Mouse (Mus musculus) liver, postnatal 0 days (tissue): ENCODE data around the gene Macrod1. TPM values are rescaled to one million over a fixed set of nuclear protein-coding genes. Genes with fewer than 3 reads are reported as not detected.
"Not testable (repeated sequence)": the region's sequence is repeated elsewhere in the genome, so short reads cannot be mapped to it uniquely, and the experiment has no call there.

Source experiments
- ATAC-seq: fragments of 200-750 bp; cut with Nextera tagmentation; 2 replicates; pipeline ENCODE4 v1.8.0; 2017; ENCODE audit warnings: mild to moderate bottlenecking, moderate library complexity
- DNase-seq: peaks from one replicate; pipeline ENCODE4 v3.0.0-alpha.2; 2016
- H3K27ac ChIP-seq: fragments of 300-500 bp; sonication (generic); 2 replicates; pipeline ENCODE4 v1.5.1; 2014; ENCODE audit warnings: antibody characterized with exemption, moderate library complexity, mild to moderate bottlenecking, low read depth
- H3K27me3 ChIP-seq: fragments of 300-500 bp; sonication (generic); 2 replicates; pipeline ENCODE4 v1.6.1; 2014; ENCODE audit warnings: low read length, control low read depth, mixed read lengths; ENCODE audit not compliant: insufficient read depth
- H3K36me3 ChIP-seq: fragments of 300-500 bp; sonication (generic); replicated peaks from 2 replicates; pipeline ENCODE4 v1.6.1; 2014; ENCODE audit warnings: mild to moderate bottlenecking, control low read depth, low read length, moderate library complexity, mixed read lengths; ENCODE audit not compliant: insufficient read depth
- H3K4me1 ChIP-seq: fragments of 300-500 bp; sonication (generic); 2 replicates; pipeline ENCODE4 v1.6.1; 2014; ENCODE audit warnings: antibody characterized with exemption, mild to moderate bottlenecking, control low read depth; ENCODE audit not compliant: insufficient read depth
- H3K4me2 ChIP-seq: fragments of 300-500 bp; sonication (generic); 2 replicates; pipeline ENCODE4 v1.6.1; 2014; ENCODE audit warnings: low read depth, mild to moderate bottlenecking, low read length, moderate library complexity, mixed read lengths
- H3K4me3 ChIP-seq: fragments of 300-500 bp; sonication (generic); 2 replicates; pipeline ENCODE4 v1.5.1; 2014; ENCODE audit warnings: low read depth, low read length
- H3K9ac ChIP-seq: fragments of 300-500 bp; sonication (generic); replicated peaks from 2 replicates; pipeline ENCODE4 v1.6.1; 2014; ENCODE audit warnings: mild to moderate bottlenecking, moderate library complexity
- H3K9me3 ChIP-seq: fragments of 300-500 bp; sonication (generic); 2 replicates; pipeline ENCODE4 v1.6.1; 2016; ENCODE audit warnings: mild to moderate bottlenecking, control low read depth, low read length, mixed read lengths
- CTCF ChIP-seq: sonication (generic); IDR thresholded peaks from 2 replicates; pipeline ENCODE4 v1.5.1; 2016; ENCODE audit warnings: antibody characterized with exemption, low read depth
- EP300 ChIP-seq: IDR thresholded peaks from 2 replicates; pipeline ENCODE4 v1.6.1; 2016; ENCODE audit warnings: antibody characterized with exemption, low read depth, mild to moderate bottlenecking
- WGBS: fragments of 180-500 bp; shearing (Covaris S2); extraction: QIAGEN DNeasy Blood & Tissue Kit; methylation state at CpG from one replicate; pipeline ENCODE4 v1.1.7; 2014; ENCODE audit not compliant: insufficient replicate concordance; 5-methylcytosine and 5-hydroxymethylcytosine counted together
- polyA plus RNA-seq: library from polyadenylated mRNA; unstranded; fragments of >200 nt; fragmentation: Nextera tagmentation; extraction: Ambion mirVana; gene quantifications from 2 replicates; pipeline ENCODE4 v1.2.1, GENCODE M21; 2015

Macrod1 gene
- polyA plus RNA-seq, 1 experiment from 2014 or later = 11.7 TPM

DNA sequence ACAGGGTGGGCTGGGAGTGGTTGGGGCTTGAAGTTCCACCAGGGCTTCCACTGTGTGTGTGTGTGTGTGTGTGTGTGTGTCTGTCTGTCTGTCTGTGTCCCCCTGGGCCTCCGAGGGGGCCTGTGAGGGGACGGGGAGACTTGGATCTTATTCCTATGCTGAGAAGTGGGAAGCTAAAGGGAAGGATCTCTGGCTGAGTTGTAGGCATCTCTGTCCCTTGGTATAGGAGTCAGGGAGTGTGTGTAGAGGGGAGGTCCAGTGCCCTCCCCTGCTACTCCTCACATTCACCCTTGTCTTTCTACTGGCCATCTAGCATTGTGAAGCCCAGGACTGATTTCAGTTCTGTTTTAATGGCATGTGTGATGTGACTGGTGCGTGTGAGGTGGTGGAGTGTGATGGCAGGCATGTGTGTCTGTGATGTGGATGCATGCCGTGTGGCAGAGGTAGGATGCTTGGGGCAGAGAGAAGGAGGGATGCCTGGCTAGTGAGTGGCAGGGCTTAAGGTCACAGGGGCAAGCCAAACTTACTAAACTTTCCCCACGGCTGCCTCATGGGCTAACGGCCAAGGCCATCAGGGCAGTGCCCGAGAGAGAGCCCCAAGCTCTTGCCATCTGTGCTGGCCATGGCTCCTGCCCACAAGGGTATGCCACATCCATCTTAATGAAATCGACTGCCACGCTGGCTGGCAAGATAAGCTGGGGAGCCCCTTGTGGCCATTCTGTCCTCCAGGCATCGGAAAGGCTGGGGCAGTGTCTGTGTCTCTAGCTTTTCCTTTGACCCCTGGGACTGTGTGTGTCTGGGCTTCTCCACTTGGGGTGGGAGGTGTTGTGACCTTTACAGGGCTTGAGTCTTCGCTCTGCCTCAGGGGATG is 12.3 kb downstream of the Macrod1 start:
- Histone ChIP-seq H3K36me3 (no peaks in the 10 kb centered on the region), H3K9me3 (no peaks in the 10 kb centered on the region), H3K4me3 (no peak overlapping the region), H3K4me2 (no peak overlapping the region), H3K4me1 (peaks cover 20% of the 10 kb centered on the region), H3K9ac (no peak overlapping the region), H3K27me3 (peaks cover 21% of the 10 kb centered on the region), H3K27ac (no peak overlapping the region)
- DNase-seq (no peak), ATAC-seq (no peak)
- 66% methylated on average over 11 of the region's 11 CpGs for WGBS
- TF ChIP-seq EP300 (no peak), CTCF (0 out of 2 replicates have a peak, but pooled peaks have one; percentile 19)

DNA sequence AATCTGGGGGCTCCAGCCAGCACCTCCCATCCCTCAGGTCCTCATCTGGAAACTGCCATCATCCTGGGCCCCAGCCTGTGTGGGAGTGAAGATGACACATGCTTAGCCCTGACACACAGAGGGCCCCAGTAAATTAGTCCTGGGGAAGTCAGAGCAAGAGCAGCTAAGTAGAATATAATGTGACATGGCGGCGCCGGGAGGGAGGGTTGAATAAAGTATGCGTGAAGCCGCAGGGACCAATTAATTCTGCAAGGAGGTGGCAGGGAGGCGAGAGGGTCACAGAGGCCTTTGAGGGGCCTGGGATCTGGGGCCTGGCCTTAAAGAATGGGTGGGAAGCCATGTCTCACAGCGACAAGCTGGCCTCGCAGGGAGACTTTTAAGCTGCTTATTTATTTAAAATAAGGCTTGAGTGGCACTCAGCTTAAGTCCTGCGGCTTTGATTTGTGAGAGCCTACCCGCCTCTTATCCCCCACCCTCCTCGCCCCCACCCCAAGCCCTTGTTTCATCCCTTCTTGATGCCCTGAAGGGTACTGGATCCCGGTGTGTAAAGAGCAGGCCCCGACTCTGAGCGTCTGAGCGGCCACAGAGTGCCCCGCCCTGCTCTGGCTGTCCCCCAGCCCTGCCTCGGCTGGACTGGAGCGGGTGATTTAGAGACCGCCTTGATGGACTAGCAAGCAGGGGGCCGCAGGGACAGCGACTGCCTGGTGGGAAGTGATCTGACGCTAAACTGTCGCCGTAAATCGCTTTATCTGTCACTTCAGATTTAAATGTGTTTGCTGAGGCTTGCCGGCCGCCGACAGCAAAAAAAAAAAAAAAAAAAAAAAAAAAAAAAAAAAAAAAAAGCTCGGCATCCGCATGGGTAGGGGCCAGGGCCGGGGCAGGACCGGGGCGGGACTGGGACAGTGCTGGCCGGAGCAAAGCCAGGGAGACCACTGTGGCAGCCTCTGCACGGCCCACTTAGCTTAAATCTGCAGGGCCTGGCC is 13.5 kb downstream of the Macrod1 start:
- WGBS = 27% methylated on average over 35 of the region's 35 CpGs

DNA sequence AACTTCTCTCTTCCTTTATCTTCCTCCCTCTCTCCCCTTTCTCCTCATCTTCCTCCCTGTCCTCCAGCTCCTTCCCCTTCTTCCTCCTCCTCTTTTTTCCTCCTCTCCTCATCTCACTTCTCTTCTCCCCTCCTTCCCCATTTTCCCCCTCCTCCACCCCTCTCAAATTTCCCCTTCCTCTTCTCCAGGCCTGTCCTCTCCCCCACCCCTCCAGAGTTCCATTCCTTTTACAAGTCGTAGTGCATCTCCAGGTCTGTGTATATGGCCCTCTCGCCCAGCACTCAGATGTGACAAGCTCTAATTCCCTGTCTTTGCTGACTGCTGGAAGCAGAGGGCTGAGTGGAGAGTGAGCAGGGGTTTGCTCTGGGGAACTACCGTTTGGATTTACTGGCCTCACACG is 14.2 kb downstream of the Macrod1 start:
- ATAC-seq = no peak

More for the DNA sequence above, 13.5 kb downstream of the Macrod1 start:
- DNase-seq = no peak
- no peak for ATAC-seq
- TF ChIP-seq EP300 (no peak), CTCF (no peak)
- Histone ChIP-seq H3K27me3 (peaks cover 21% of the 10 kb centered on the region), H3K4me1 (peaks cover 20% of the 10 kb centered on the region), H3K9me3 (no peaks in the 10 kb centered on the region), H3K9ac (no peak overlapping the region), H3K4me3 (no peak overlapping the region), H3K36me3 (no peaks in the 10 kb centered on the region), H3K4me2 (no peak overlapping the region), H3K27ac (no peak overlapping the region; the same call in 1 of the 2 replicates)

DNA sequence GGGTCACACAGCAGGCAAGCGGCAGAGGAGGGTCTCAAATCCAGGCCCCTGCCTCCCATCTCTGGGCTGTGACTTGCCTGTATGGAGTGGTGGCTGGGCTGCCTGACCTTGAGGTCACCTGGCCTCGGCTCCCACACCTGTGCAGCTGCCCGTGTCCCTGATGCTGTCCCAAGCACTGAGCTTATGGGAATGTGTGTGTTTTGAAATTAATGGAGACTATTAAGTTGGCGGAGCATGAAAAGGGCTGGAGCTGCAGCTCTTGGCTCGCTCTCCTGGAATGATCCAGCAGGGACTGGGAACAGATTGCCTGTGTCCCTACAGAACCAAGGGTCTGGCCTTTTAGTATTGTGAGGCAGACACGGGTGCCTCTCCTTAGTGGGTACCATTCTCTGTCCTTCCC is 15.6 kb downstream of the Macrod1 start:
- TF ChIP-seq CTCF = no peak
- WGBS = 71% methylated on average over 6 of the region's 6 CpGs
- no peak for ATAC-seq

More for the DNA sequence above, 14.2 kb downstream of the Macrod1 start:
- Histone ChIP-seq H3K27ac (no peak overlapping the region), H3K9ac (no peak overlapping the region), H3K4me2 (no peak overlapping the region), H3K9me3 (no peaks in the 10 kb centered on the region), H3K4me3 (no peak overlapping the region), H3K27me3 (peaks cover 21% of the 10 kb centered on the region), H3K4me1 (peaks cover 24% of the 10 kb centered on the region), H3K36me3 (no peaks in the 10 kb centered on the region)
- 29% methylated on average over 4 of the region's 4 CpGs for WGBS
- TF ChIP-seq CTCF = no peak
- DNase-seq = no peak

DNA sequence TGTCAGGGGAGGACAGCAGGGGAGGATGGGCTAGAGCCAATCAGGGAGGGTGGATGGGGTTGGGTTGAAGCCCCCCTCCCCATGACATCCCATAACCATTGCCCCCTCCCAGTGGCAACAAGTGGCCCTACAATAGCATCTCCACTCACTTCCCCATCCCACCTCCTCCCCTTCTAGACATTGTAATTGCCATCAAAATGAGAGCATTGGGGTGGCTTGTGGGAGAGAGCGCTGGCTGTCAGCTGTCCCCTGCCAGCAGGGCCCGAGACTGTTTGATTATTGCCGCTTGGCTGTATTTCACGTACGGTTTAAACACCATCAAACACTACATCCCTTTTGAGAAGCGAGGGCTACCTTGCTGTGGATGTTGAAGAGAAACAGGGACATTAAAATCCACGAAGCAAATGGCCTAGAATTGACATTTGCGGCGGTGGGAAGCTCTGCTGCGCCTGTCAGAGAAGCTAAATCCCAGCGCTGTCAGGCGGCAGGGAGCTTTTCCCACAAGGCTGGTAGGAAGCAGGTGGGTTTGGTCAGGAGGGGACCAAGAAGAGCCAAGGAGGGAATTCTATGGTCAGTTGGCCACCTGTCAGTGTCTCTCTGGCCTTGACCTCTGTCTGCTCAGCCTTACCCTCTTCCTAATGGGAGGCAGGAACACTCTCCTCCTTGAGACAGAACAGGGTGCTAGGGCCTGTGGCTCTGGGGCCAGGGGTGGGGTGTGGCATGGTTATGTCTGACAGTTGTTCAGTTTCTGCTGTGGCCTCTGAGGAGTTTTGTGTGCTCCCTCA is 17.6 kb downstream of the Macrod1 start:
- Histone ChIP-seq H3K4me2 (no peak overlapping the region), H3K27me3 (peaks cover 10% of the 10 kb centered on the region; the same call in 1 of the 2 replicates), H3K27ac (no peak overlapping the region), H3K36me3 (no peaks in the 10 kb centered on the region), H3K9me3 (no peaks in the 10 kb centered on the region), H3K9ac (no peak overlapping the region), H3K4me3 (no peak overlapping the region), H3K4me1 (peaks cover 6% of the 10 kb centered on the region; the same call in 1 of the 2 replicates)
- WGBS = 74% methylated on average over 12 of the region's 12 CpGs
- DNase-seq (no peak), ATAC-seq (no peak)
- TF ChIP-seq EP300 (no peak), CTCF (no peak)

More for the DNA sequence above, 15.6 kb downstream of the Macrod1 start:
- Histone ChIP-seq H3K4me3 (no peak overlapping the region), H3K36me3 (no peaks in the 10 kb centered on the region), H3K9ac (no peak overlapping the region), H3K4me2 (no peak overlapping the region), H3K4me1 (peaks cover 14% of the 10 kb centered on the region), H3K27ac (no peak overlapping the region), H3K9me3 (no peaks in the 10 kb centered on the region), H3K27me3 (peaks cover 21% of the 10 kb centered on the region)
- DNase-seq = no peak

DNA sequence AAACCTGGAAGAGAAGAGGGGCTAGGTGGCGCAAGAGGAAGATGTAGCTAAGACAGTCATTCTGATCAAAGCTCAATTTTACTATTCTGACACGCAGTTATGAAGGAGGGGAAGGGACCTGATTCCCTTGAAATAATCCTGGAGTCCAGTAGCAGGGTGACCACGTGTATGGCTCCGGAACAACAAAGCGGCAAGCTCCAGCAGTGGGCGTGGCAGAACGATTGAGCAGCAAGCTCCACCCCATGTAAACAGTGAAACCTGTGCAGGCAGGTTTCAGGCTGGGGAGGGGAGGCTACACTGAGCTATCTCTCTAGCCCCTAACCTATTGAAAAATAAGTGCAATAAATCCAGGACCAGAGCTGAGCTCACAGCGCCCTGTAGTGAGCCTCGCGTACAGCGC is 18.7 kb downstream of the Macrod1 start:
- ATAC-seq (0 out of 2 replicates have a peak, but pooled peaks have one; percentile 27), DNase-seq (peak; percentile 38)
- H3K4me1 ChIP-seq, H3K27ac ChIP-seq, H3K9ac ChIP-seq, H3K27me3 ChIP-seq, H3K4me3 ChIP-seq, H3K36me3 ChIP-seq, H3K9me3 ChIP-seq, H3K4me2 ChIP-seq: not testable (repeated sequence)
- 65% methylated on average over 11 of the region's 11 CpGs for WGBS
